Mouse (Mus musculus): ENCODE measurements around the gene Pde1b.

Gene Pde1b

GRCm38 (mm10) chr15:103502435-103503250 lies at the start of gene Pde1b:
Pde1b (plus strand) TSS chr15:103503034.
- DNase-seq (ENCODE audit: low spot score) = peak; percentile 38

GRCm38 (mm10) chr15:103453551-103454218 lies 49.1 kb upstream of the Pde1b start, which contains the start of gene Nckap1l:
Nckap1l (plus strand) TSS chr15:103453794.
- DNase-seq (ENCODE audit: low spot score) = peak; percentile 10

GRCm38 (mm10) chr15:103454449-103454848 lies 48.4 kb upstream of the Pde1b start:
- no peak for DNase-seq (ENCODE audit: low spot score)

GRCm38 (mm10) chr15:103462539-103463261 lies 40.1 kb upstream of the Pde1b start:
- no peak for DNase-seq (ENCODE audit: low spot score)

- DNase-seq (ENCODE audit: low spot score) = no peak
Observed at GRCm38 (mm10) chr15:103471488-103472194, 31.2 kb upstream of the Pde1b start.

- no peak for DNase-seq (ENCODE audit: low spot score)
Observed at GRCm38 (mm10) chr15:103472265-103472664, 30.6 kb upstream of the Pde1b start.

GRCm38 (mm10) chr15:103473182-103473581 lies 29.7 kb upstream of the Pde1b start:
- DNase-seq (ENCODE audit: low spot score) = no peak

- DNase-seq (ENCODE audit: low spot score) = no peak
Observed at GRCm38 (mm10) chr15:103473769-103474168, 29.1 kb upstream of the Pde1b start.

GRCm38 (mm10) chr15:103479080-103479606 lies 23.7 kb upstream of the Pde1b start:
- DNase-seq (ENCODE audit: low spot score) = no peak

- DNase-seq (ENCODE audit: low spot score) = no peak
Observed at GRCm38 (mm10) chr15:103480129-103480528, 22.7 kb upstream of the Pde1b start.

GRCm38 (mm10) chr15:103482488-103482887 lies 20.3 kb upstream of the Pde1b start:
- no peak for DNase-seq (ENCODE audit: low spot score)

GRCm38 (mm10) chr15:103484490-103484889 lies 18.3 kb upstream of the Pde1b start:
- DNase-seq (ENCODE audit: low spot score) = no peak

GRCm38 (mm10) chr15:103485106-103485505 lies 17.7 kb upstream of the Pde1b start:
- no peak for DNase-seq (ENCODE audit: low spot score)

GRCm38 (mm10) chr15:103486658-103487057 lies 16.2 kb upstream of the Pde1b start:
- DNase-seq (ENCODE audit: low spot score) = no peak

- DNase-seq (ENCODE audit: low spot score) = no peak
Observed at GRCm38 (mm10) chr15:103488336-103488735, 14.5 kb upstream of the Pde1b start.

GRCm38 (mm10) chr15:103496204-103497140 lies 6.4 kb upstream of the Pde1b start:
- DNase-seq (ENCODE audit: low spot score) = no peak

GRCm38 (mm10) chr15:103498157-103498556 lies 4.7 kb upstream of the Pde1b start:
- no peak for DNase-seq (ENCODE audit: low spot score)

GRCm38 (mm10) chr15:103500723-103501122 lies 2.1 kb upstream of the Pde1b start:
- DNase-seq (ENCODE audit: low spot score) = no peak

- DNase-seq (ENCODE audit: low spot score) = no peak
Observed at GRCm38 (mm10) chr15:103501186-103501585, 1.6 kb upstream of the Pde1b start.

- DNase-seq (ENCODE audit: low spot score) = no peak
Observed at GRCm38 (mm10) chr15:103503251-103503600, 392 bp downstream of the Pde1b start.

- no peak for DNase-seq (ENCODE audit: low spot score)
Observed at GRCm38 (mm10) chr15:103503660-103504059, 826 bp downstream of the Pde1b start.
